Mouse (Mus musculus) embryonic facial prominence, embryonic 14.5 days (tissue): Measurements from ENCODE around the gene Meaf6. TPM values are rescaled to one million over a fixed set of nuclear protein-coding genes. Genes with fewer than 3 reads are reported as not detected.

Experiments
- ATAC-seq: fragments of 200-750 bp; cut with Nextera tagmentation; 2 replicates; pipeline ENCODE4 v1.8.0; 2017; ENCODE audit warnings: low read depth, moderate number of reproducible peaks, moderate TSS enrichment
- DNase-seq: peaks from one replicate; pipeline ENCODE4 v3.0.0-alpha.2; 2015; ENCODE audit warnings: low spot score
- H3K27ac ChIP-seq: fragments of 300-500 bp; sonication (generic); replicated peaks from 2 replicates; pipeline ENCODE4 v1.5.1; 2014; ENCODE audit warnings: low read depth, mild to moderate bottlenecking, low read length, moderate library complexity
- H3K27me3 ChIP-seq: fragments of 300-500 bp; sonication (generic); replicated peaks from 2 replicates; pipeline ENCODE4 v1.6.1; 2014; ENCODE audit warnings: low read length; ENCODE audit not compliant: control insufficient read depth, insufficient read depth
- H3K36me3 ChIP-seq: fragments of 300-500 bp; sonication (generic); 2 replicates; pipeline ENCODE4 v1.6.1; 2014; ENCODE audit warnings: low read length, mixed read lengths; ENCODE audit not compliant: control insufficient read depth, insufficient read depth
- H3K4me1 ChIP-seq: fragments of 300-500 bp; sonication (generic); 2 replicates; pipeline ENCODE4 v1.6.1; 2014; ENCODE audit warnings: antibody characterized with exemption, low read length; ENCODE audit not compliant: control insufficient read depth, insufficient read depth
- H3K4me2 ChIP-seq: fragments of 300-500 bp; sonication (generic); 2 replicates; pipeline ENCODE4 v1.6.1; 2014; ENCODE audit warnings: low read depth, mild to moderate bottlenecking, low read length, moderate library complexity, mixed read lengths
- H3K4me3 ChIP-seq: fragments of 300-500 bp; sonication (generic); 2 replicates; pipeline ENCODE4 v1.5.1; 2014; ENCODE audit warnings: low read depth, mild to moderate bottlenecking, low read length
- H3K9ac ChIP-seq: fragments of 300-500 bp; sonication (generic); 2 replicates; pipeline ENCODE4 v1.6.1; 2014; ENCODE audit warnings: low read depth, mild to moderate bottlenecking, low read length, moderate library complexity, mixed read lengths
- H3K9me3 ChIP-seq: fragments of 300-500 bp; sonication (generic); 2 replicates; pipeline ENCODE4 v1.6.1; 2016; ENCODE audit warnings: low read length; ENCODE audit not compliant: control insufficient read depth
- WGBS: fragments of 180-500 bp; shearing (Covaris S2); extraction: QIAGEN DNeasy Blood & Tissue Kit; methylation state at CpG from one replicate; pipeline ENCODE4 v1.1.7; 2014; 5-methylcytosine and 5-hydroxymethylcytosine counted together
- polyA plus RNA-seq: library from polyadenylated mRNA; unstranded; fragments of >200 nt; fragmentation: Nextera tagmentation; extraction: Ambion mirVana; gene quantifications from 2 replicates; pipeline ENCODE4 v1.2.1, GENCODE M21; 2014

The Meaf6 gene
- polyA plus RNA-seq, 1 experiment from 2014 or later, result 53.5 TPM

DNA sequence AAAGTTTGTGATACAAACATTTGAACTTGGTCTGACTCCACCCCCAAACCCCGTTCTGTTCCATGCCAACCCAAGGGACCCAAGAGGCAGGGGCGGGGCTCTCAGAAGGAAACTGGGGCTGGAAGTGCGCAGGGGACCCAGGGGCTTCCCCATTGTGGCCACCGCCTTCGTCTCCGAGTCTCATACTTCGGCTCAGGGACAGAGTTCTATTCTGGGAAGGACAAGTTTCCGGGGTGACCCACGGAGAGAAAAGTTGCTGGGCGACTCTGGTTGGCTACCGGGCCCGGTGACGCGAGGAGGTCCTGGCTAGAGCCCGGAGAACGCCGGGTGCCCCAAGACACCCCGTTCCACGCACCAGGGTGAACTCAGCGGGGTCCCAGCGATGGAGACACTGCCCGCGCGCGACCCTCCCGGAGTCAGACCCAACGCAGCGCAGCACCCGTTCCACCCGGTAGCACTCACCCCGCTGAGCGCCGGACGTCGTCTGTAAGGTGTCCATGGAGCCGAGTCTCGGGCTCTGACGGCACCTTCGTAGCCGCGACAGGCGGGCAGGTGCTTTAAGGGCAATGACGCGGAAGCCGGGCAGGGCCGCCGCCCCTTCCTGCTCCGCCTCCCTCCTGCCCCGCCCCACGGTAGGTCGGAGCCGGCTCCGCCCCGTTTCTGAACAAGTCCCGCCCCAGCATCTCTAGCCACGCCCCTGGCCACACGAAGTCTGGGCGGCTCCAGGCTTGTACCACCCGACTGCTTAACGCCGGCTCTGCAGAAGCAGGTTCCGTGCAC is 42.6 kb downstream of the Meaf6 start, which contains the start of gene Zc3h12a:
Zc3h12a (minus strand) TSS at position 536 of the 780 bp plus-strand sequence.
- Histone ChIP-seq H3K27me3 (peaks cover 9% of the 10 kb centered on the region; the same call in 1 of the 2 replicates), H3K4me3 (peak within 1 kb of the TSS; percentile 68), H3K27ac (no peak within 1 kb of the TSS), H3K4me2 (peak within 1 kb of the TSS; percentile 99), H3K9ac (peak within 1 kb of the TSS; percentile 63), H3K4me1 (peaks cover 17% of the 10 kb centered on the region; the same call in 1 of the 2 replicates), H3K36me3 (no peaks in the 10 kb centered on the region), H3K9me3 (no peaks in the 10 kb centered on the region)
- ATAC-seq, result peak; percentile 91
- peak; percentile 91 for DNase-seq
- WGBS, result 1% methylated on average over 47 of the region's 62 CpGs

GRCm38 (mm10) chr4:125131493-125131892 is 46.6 kb downstream of the Meaf6 start:
- Histone ChIP-seq H3K4me1 (peaks cover 6% of the 10 kb centered on the region; the same call in 1 of the 2 replicates), H3K4me3 (no peak overlapping the region), H3K9me3 (no peaks in the 10 kb centered on the region), H3K4me2 (no peak overlapping the region), H3K9ac (no peak overlapping the region), H3K36me3 (no peaks in the 10 kb centered on the region), H3K27ac (no peak overlapping the region), H3K27me3 (peaks cover 9% of the 10 kb centered on the region; the same call in 1 of the 2 replicates)
- no peak for ATAC-seq
- 81% methylated on average over 4 of the region's 4 CpGs for WGBS
- DNase-seq, result no peak

- H3K9ac ChIP-seq, result no peak overlapping the region
- H3K9me3 ChIP-seq, result no peaks in the 10 kb centered on the region
- peaks cover 6% of the 10 kb centered on the region; the same call in 1 of the 2 replicates for H3K4me1 ChIP-seq
- no peak overlapping the region for H3K27ac ChIP-seq
- 20% methylated on average over 5 of the region's 5 CpGs for WGBS
- no peak overlapping the region for H3K4me2 ChIP-seq
- peaks cover 9% of the 10 kb centered on the region; the same call in 1 of the 2 replicates for H3K27me3 ChIP-seq
- H3K36me3 ChIP-seq, result no peaks in the 10 kb centered on the region
- H3K4me3 ChIP-seq, result no peak overlapping the region
- no peak for ATAC-seq
- no peak for DNase-seq
Observed at GRCm38 (mm10) chr4:125132394-125132793, 47.5 kb downstream of the Meaf6 start.

DNA sequence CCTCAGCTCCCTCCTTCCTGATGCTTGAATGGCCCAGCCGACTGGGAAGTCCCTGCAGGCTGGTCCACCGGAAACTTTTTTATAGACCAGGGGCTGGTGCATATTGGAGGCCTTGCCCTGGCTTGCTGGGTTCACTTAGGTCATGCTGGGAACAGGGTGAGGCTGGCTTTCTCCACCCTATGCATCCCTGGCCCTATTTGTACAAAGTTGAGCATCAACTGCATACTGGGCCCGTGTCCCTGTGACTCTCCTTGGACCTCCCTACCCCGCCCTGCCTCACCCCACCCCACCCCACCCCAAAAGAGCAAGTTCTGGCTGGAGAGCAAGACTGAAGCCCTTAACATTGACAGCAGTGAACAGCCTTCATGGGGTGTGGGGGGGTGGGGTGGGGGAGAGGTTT is 49.3 kb downstream of the Meaf6 start:
- H3K9me3 ChIP-seq, result no peaks in the 10 kb centered on the region
- no peak overlapping the region for H3K4me2 ChIP-seq
- no peaks in the 10 kb centered on the region for H3K4me1 ChIP-seq
- H3K4me3 ChIP-seq, result no peak overlapping the region
- no peaks in the 10 kb centered on the region for H3K27me3 ChIP-seq
- H3K9ac ChIP-seq, result no peak overlapping the region
- DNase-seq (no peak), ATAC-seq (no peak)
- no peaks in the 10 kb centered on the region for H3K36me3 ChIP-seq
- H3K27ac ChIP-seq, result no peak overlapping the region
- 89% methylated on average over 4 of the region's 4 CpGs for WGBS

DNA sequence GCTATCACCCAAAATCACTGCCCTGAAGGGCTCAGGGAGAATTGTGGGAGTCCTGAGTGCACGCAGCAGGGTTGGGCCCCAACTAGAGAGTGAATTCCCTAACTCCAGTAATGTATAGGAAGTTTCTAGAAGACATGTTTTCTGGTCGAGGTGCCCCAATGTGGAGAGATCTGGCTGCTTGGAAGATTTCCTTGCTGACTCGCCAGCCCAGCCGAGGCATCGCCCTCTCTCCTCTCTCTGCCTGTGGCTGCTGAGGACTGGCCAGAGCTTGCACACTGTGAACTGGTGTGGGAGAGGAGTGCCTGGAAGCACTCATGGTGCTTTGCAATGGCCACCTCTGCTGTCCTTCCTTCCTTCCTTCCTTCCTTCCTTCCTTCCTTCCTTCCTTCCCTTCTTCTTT is 49.7 kb downstream of the Meaf6 start:
- no peaks in the 10 kb centered on the region for H3K27me3 ChIP-seq
- DNase-seq (no peak), ATAC-seq (no peak)
- H3K9me3 ChIP-seq, result no peaks in the 10 kb centered on the region
- WGBS, result 81% methylated on average over 5 of the region's 5 CpGs
- no peak overlapping the region for H3K27ac ChIP-seq
- no peaks in the 10 kb centered on the region for H3K4me1 ChIP-seq
- H3K4me2 ChIP-seq, result no peak overlapping the region
- H3K36me3 ChIP-seq, result no peaks in the 10 kb centered on the region
- H3K9ac ChIP-seq, result no peak overlapping the region
- no peak overlapping the region for H3K4me3 ChIP-seq

- DNase-seq, result no peak
- Histone ChIP-seq H3K9ac (no peak overlapping the region), H3K36me3 (no peaks in the 10 kb centered on the region), H3K4me1 (no peaks in the 10 kb centered on the region), H3K4me3 (no peak overlapping the region), H3K27ac (no peak overlapping the region), H3K9me3 (no peaks in the 10 kb centered on the region), H3K4me2 (no peak overlapping the region), H3K27me3 (no peaks in the 10 kb centered on the region)
- no peak for ATAC-seq
- 80% methylated on average over 10 of the region's 10 CpGs for WGBS
Observed at GRCm38 (mm10) chr4:125135076-125135855, 50.3 kb downstream of the Meaf6 start.

GRCm38 (mm10) chr4:125136303-125136888 is 51.5 kb downstream of the Meaf6 start:
- Histone ChIP-seq H3K9ac (no peak overlapping the region), H3K27ac (no peak overlapping the region), H3K27me3 (no peaks in the 10 kb centered on the region), H3K4me1 (no peaks in the 10 kb centered on the region), H3K9me3 (no peaks in the 10 kb centered on the region), H3K4me3 (no peak overlapping the region), H3K4me2 (no peak overlapping the region), H3K36me3 (no peaks in the 10 kb centered on the region)
- 49% methylated on average over 12 of the region's 12 CpGs for WGBS
- DNase-seq (no peak), ATAC-seq (no peak)

GRCm38 (mm10) chr4:125138321-125138720 is 53.4 kb downstream of the Meaf6 start:
- Histone ChIP-seq H3K9ac (no peak overlapping the region), H3K36me3 (no peaks in the 10 kb centered on the region), H3K4me3 (no peak overlapping the region), H3K4me1 (no peaks in the 10 kb centered on the region), H3K4me2 (no peak overlapping the region), H3K27ac (no peak overlapping the region), H3K9me3 (no peaks in the 10 kb centered on the region), H3K27me3 (no peaks in the 10 kb centered on the region)
- 45% methylated on average over 7 of the region's 7 CpGs for WGBS
- DNase-seq, result no peak
- no peak for ATAC-seq
